Mouse (Mus musculus) stomach, embryonic 15.5 days (tissue): ENCODE data around the gene Prdm12. TPM values are rescaled to one million over a fixed set of nuclear protein-coding genes. Genes with fewer than 3 reads are reported as not detected.

ENCODE experiments used
- ATAC-seq: fragments of 200-750 bp; cut with Nextera tagmentation; 2 replicates; pipeline ENCODE4 v1.8.0; 2017; ENCODE audit warnings: low read depth, moderate number of reproducible peaks, moderate TSS enrichment; ENCODE audit not compliant: insufficient read depth, low FRiP score
- H3K27ac ChIP-seq: fragments of 300-500 bp; sonication (generic); 2 replicates; pipeline ENCODE4 v1.5.1; 2015; ENCODE audit warnings: mild to moderate bottlenecking, inconsistent platforms
- H3K27me3 ChIP-seq: fragments of 300-500 bp; sonication (generic); replicated peaks from 2 replicates; pipeline ENCODE4 v1.6.1; 2015; ENCODE audit warnings: inconsistent platforms
- H3K36me3 ChIP-seq: fragments of 300-500 bp; sonication (generic); 2 replicates; pipeline ENCODE4 v1.6.1; 2015; ENCODE audit warnings: inconsistent platforms
- H3K4me1 ChIP-seq: fragments of 300-500 bp; sonication (generic); 2 replicates; pipeline ENCODE4 v1.6.1; 2015; ENCODE audit warnings: inconsistent platforms
- H3K4me2 ChIP-seq: fragments of 300-500 bp; sonication (generic); 2 replicates; pipeline ENCODE4 v1.6.1; 2015; ENCODE audit warnings: mild to moderate bottlenecking, inconsistent platforms
- H3K4me3 ChIP-seq: fragments of 300-500 bp; sonication (generic); replicated peaks from 2 replicates; pipeline ENCODE4 v1.5.1; 2015; ENCODE audit warnings: inconsistent platforms
- H3K9ac ChIP-seq: fragments of 300-500 bp; sonication (generic); 2 replicates; pipeline ENCODE4 v1.6.1; 2015; ENCODE audit warnings: inconsistent platforms
- H3K9me3 ChIP-seq: fragments of 300-500 bp; sonication (generic); 2 replicates; pipeline ENCODE4 v1.6.1; 2016; ENCODE audit warnings: inconsistent platforms
- WGBS: fragments of 180-500 bp; shearing (Covaris S2); methylation state at CpG from one replicate; pipeline ENCODE4 v1.1.7; 2015; 5-methylcytosine and 5-hydroxymethylcytosine counted together
- microRNA-seq: library from miRNA; unstranded; fragments of <30 nt; microRNA quantifications from one replicate; pipeline ENCODE4, GENCODE M21; 2016
- polyA plus RNA-seq: library from polyadenylated mRNA; unstranded; fragments of >200 nt; fragmentation: Nextera tagmentation; extraction: Ambion mirVana; gene quantifications from 2 replicates; pipeline ENCODE4 v1.2.1, GENCODE M21; 2015

Prdm12 gene
- polyA plus RNA-seq, 1 experiment from 2014 or later = not detected

GRCm38 (mm10) chr2:31683666-31684065 lies 43.8 kb downstream of the Prdm12 start:
- Histone ChIP-seq H3K4me2 (no peak overlapping the region), H3K27ac (no peak overlapping the region), H3K9me3 (no peaks in the 10 kb centered on the region), H3K36me3 (peaks cover 15% of the 10 kb centered on the region), H3K27me3 (no peaks in the 10 kb centered on the region), H3K4me3 (no peak overlapping the region), H3K9ac (no peak overlapping the region), H3K4me1 (no peaks in the 10 kb centered on the region)
- ATAC-seq = no peak
- 21% methylated on average over 2 of the region's 2 CpGs for WGBS

- Histone ChIP-seq H3K4me1 (peaks cover 17% of the 10 kb centered on the region), H3K9ac (peak within 1 kb of the TSS; percentile 94), H3K27ac (peak within 1 kb of the TSS; percentile 95), H3K27me3 (no peaks in the 10 kb centered on the region), H3K9me3 (no peaks in the 10 kb centered on the region), H3K4me2 (peak within 1 kb of the TSS; percentile 76), H3K4me3 (peak within 1 kb of the TSS; percentile 99), H3K36me3 (no peaks in the 10 kb centered on the region)
- peak; percentile 99 for ATAC-seq
- WGBS = 0% methylated on average over 64 of the region's 64 CpGs
Measured at GRCm38 (mm10) chr2:31688074-31688925, 48.5 kb downstream of the Prdm12 start, which contains the start of gene Abl1. Gene Abl1 (plus strand): TSS chr2:31688376.

GRCm38 (mm10) chr2:31689045-31689444 lies 49.2 kb downstream of the Prdm12 start:
- peak overlapping the region; percentile 94 for H3K9ac ChIP-seq
- H3K4me2 ChIP-seq = peak overlapping the region; percentile 76
- no peak for ATAC-seq
- under 1% methylated on average over 12 of the region's 12 CpGs for WGBS
- H3K4me3 ChIP-seq = peak overlapping the region; percentile 99
- H3K4me1 ChIP-seq = peaks cover 17% of the 10 kb centered on the region
- H3K27me3 ChIP-seq = no peaks in the 10 kb centered on the region
- 0 out of 2 replicates have a peak, but pooled peaks cover under 1% of the 10 kb centered on the region for H3K36me3 ChIP-seq
- peak overlapping the region; percentile 95 for H3K27ac ChIP-seq
- H3K9me3 ChIP-seq = no peaks in the 10 kb centered on the region

GRCm38 (mm10) chr2:31690063-31690462 lies 50.2 kb downstream of the Prdm12 start:
- no peak for ATAC-seq
- H3K27ac ChIP-seq = no peak overlapping the region
- no peak overlapping the region for H3K9ac ChIP-seq
- peak overlapping the region; percentile 99 for H3K4me3 ChIP-seq
- peaks cover 17% of the 10 kb centered on the region for H3K4me1 ChIP-seq
- H3K36me3 ChIP-seq = 0 out of 2 replicates have a peak, but pooled peaks cover 3% of the 10 kb centered on the region
- H3K9me3 ChIP-seq = no peaks in the 10 kb centered on the region
- WGBS = 34% methylated on average over 3 of the region's 3 CpGs
- H3K27me3 ChIP-seq = no peaks in the 10 kb centered on the region
- H3K4me2 ChIP-seq = peak overlapping the region; percentile 76

GRCm38 (mm10) chr2:31698209-31698608 lies 58.4 kb downstream of the Prdm12 start:
- no peaks in the 10 kb centered on the region for H3K9me3 ChIP-seq
- no peaks in the 10 kb centered on the region for H3K27me3 ChIP-seq
- H3K36me3 ChIP-seq = 0 out of 2 replicates have a peak, but pooled peaks cover 3% of the 10 kb centered on the region
- no peak overlapping the region for H3K4me2 ChIP-seq
- no peak for ATAC-seq
- H3K9ac ChIP-seq = no peak overlapping the region
- H3K4me1 ChIP-seq = no peaks in the 10 kb centered on the region
- no peak overlapping the region for H3K27ac ChIP-seq
- no peak overlapping the region for H3K4me3 ChIP-seq

- Histone ChIP-seq H3K27me3 (no peaks in the 10 kb centered on the region), H3K36me3 (no peaks in the 10 kb centered on the region), H3K4me1 (no peaks in the 10 kb centered on the region), H3K4me2 (no peak overlapping the region), H3K9me3 (no peaks in the 10 kb centered on the region), H3K27ac (no peak overlapping the region; the same call in 1 of the 2 replicates), H3K9ac (no peak overlapping the region), H3K4me3 (no peak overlapping the region)
- ATAC-seq = peak; percentile 87
- 41% methylated on average over 7 of the region's 7 CpGs for WGBS
Measured at GRCm38 (mm10) chr2:31700545-31701446, 61.0 kb downstream of the Prdm12 start.

GRCm38 (mm10) chr2:31703226-31703625 lies 63.4 kb downstream of the Prdm12 start:
- no peak overlapping the region for H3K27ac ChIP-seq
- no peaks in the 10 kb centered on the region for H3K27me3 ChIP-seq
- ATAC-seq = no peak
- H3K9ac ChIP-seq = no peak overlapping the region
- H3K4me1 ChIP-seq = no peaks in the 10 kb centered on the region
- no peak overlapping the region for H3K4me3 ChIP-seq
- H3K36me3 ChIP-seq = no peaks in the 10 kb centered on the region
- no peaks in the 10 kb centered on the region for H3K9me3 ChIP-seq
- no peak overlapping the region for H3K4me2 ChIP-seq

Small RNAs within 50 kb of the gene (microRNA-seq; reads per million reads assigned to microRNA genes)
- 0.77 reads per million for gene Mir6998

Other genes starting within 250 kb of the Prdm12 start
- 153 and 178 TPM in 2 replicates for gene Ass1, start 169.8 kb upstream of the Prdm12 start, polyA plus RNA-seq
- gene Fubp3, start 67.4 kb upstream of the Prdm12 start, polyA plus RNA-seq = 79.3 and 82.7 TPM in 2 replicates
- 59.9 and 60.5 TPM in 2 replicates for gene Exosc2, start 30.7 kb downstream of the Prdm12 start, polyA plus RNA-seq
- 30.2 and 34.5 TPM in 2 replicates for gene Abl1, start 48.3 kb downstream of the Prdm12 start, polyA plus RNA-seq
- gene Qrfp, start 170.5 kb downstream of the Prdm12 start, polyA plus RNA-seq = 0.05 and 0.09 TPM in 2 replicates
- gene Fibcd1, start 206.0 kb downstream of the Prdm12 start, polyA plus RNA-seq = 0.19 and 0.22 TPM in 2 replicates
- 0.64 and 0.76 TPM in 2 replicates for gene Lamc3, start 247.3 kb downstream of the Prdm12 start, polyA plus RNA-seq